In genomic region chr11:117150467-117150966, GRCm38 (mm10) we compare ENCODE assay signal across 13 mouse cellular contexts.
"Had no signal": no experiment of that assay in that cellular context is flagged by ENCODE, and none has a peak within 500 bp of the region (broad histone marks: within the 10 kb centered on the region; RNA-seq: fewer than 3 reads in every experiment).

No protein-coding gene starts in this region.

- H3K27ac ChIP-seq: kidney, embryonic 15.5 days; limb, embryonic 15.5 days; liver, embryonic 12.5 days; neural tube, embryonic 15.5 days had no signal

- DNase-seq: kidney, adult 2 months; kidney, postnatal 14 days; lung, embryonic 14.5 days; midbrain, embryonic 14.5 days; retina, postnatal 1 day; right cerebral cortex, postnatal 14 days; thymus, adult 18-20 months; thymus, postnatal 14 days had no signal

- H3K9me3 ChIP-seq: kidney, embryonic 15.5 days; limb, embryonic 15.5 days; liver, embryonic 12.5 days; neural tube, embryonic 15.5 days had no signal

- H3K27me3 ChIP-seq: kidney, embryonic 15.5 days; limb, embryonic 15.5 days; liver, embryonic 12.5 days; neural tube, embryonic 15.5 days had no signal

- H3K4me3 ChIP-seq: kidney, embryonic 15.5 days; limb, embryonic 15.5 days; liver, embryonic 12.5 days; myocyte; neural tube, embryonic 15.5 days had no signal
